Mouse (Mus musculus): ENCODE data around the gene Igf2bp3.
A peak's percentile ranks its signal among the peaks of the same experiment; 100 is the strongest.

Igf2bp3 gene

GRCm38 (mm10) chr6:49176018-49176417 lies 38.7 kb downstream of the Igf2bp3 start:
- no peak for DNase-seq (ENCODE audit: low read depth, low spot score)

DNA sequence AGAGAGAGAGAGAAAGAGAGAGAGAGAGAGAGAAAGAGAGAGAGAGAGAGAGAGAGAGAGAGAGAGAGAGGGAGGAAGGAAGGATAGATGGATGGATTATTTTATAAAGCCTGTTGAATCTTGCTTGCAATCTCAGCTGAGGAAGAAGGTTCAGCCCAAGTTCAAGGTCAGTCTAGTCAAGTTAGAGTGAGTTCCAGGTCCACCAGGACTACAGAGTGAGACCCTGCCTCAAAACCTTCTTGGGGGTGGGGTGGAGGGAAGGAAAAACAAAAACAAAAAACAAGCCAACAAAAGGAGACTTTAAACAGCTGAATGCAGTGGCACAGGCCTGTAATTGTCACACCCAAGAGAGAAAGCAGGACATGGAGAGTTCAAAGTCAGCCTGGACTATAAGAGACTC lies 40.1 kb downstream of the Igf2bp3 start:
- DNase-seq (ENCODE audit: low read depth, low spot score): no peak

DNA sequence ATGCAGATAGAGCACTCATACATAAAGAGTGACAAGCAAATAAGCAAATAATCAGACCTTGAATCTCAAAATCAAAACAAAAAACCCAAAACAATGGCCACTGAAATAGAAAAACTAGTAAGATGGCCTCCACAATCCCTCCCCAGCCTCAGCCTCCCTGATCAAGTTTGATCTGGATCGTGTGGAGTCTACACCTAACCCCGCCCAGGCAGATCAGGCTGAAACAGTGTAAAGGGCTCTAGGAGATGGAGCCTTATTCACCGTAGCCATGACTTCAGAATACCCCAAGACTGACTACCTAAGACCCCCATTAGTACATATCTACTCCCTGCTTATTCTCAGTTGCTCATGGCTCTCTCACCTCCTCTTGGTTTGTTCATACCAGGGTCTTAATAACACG lies 41.1 kb downstream of the Igf2bp3 start:
- DNase-seq (ENCODE audit: low read depth, low spot score): no peak

DNA sequence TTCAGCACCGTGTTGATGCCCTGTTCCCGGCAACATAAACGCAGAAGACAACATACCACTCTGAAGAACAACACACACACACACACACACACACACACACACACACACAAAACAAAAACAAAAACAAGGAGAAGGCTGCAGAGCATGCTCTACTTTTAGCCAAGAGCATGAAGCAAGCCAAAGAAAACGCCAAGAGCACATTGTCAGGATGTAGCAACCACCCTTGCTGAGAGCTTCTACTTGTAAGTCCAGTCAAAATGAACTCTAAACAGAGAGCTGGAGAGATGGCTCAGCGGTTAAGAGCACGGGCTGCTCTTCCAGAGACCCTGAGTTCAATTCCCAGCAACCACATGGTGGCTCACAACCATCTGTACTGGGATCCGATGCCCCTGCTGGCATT lies 41.5 kb downstream of the Igf2bp3 start:
- no peak for DNase-seq (ENCODE audit: low read depth, low spot score)

GRCm38 (mm10) chr6:49171216-49171615 lies 43.5 kb downstream of the Igf2bp3 start:
- DNase-seq (ENCODE audit: low read depth, low spot score): no peak

DNA sequence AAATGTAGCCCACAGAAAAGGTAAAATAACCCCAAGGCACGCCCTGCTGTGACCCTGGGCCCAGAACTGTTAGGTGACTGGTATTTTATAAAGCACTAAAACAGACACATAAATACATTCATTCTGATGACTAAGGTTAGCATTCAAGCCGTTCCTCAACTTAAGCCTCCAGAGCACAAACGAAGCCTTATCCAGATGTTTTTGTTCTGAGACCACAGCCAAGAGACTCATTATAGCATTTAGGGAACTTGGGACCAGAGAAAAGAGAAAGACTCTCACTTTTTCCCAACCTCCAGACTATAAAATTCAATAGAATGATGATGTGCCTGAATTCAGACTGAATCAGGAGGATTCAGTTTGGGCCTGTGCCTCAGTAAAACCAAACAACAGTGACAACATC lies 46.1 kb downstream of the Igf2bp3 start:
- no peak for DNase-seq (ENCODE audit: low read depth, low spot score)

- DNase-seq (ENCODE audit: low read depth, low spot score): no peak
Observed at GRCm38 (mm10) chr6:49167406-49167805, 47.4 kb downstream of the Igf2bp3 start.

DNA sequence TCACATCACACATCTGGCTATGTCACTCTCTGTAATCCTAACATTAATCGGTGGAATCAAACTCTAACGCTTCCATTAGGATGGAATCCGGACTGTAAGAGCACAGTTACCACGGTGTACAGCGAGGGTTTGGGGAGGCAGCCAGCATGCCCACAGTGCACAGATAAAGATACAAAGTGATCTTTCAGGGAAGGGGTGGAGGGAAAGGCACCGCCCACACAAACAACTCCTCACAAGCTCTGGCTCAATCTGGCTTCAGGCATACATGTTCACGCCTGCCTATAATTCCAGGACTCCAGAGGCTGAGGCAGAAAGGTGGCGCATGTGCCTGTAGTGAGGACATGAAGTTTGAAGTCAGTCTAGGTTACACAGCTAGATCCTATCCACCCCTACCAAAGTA lies 48.4 kb downstream of the Igf2bp3 start:
- no peak for DNase-seq (ENCODE audit: low read depth, low spot score)

DNA sequence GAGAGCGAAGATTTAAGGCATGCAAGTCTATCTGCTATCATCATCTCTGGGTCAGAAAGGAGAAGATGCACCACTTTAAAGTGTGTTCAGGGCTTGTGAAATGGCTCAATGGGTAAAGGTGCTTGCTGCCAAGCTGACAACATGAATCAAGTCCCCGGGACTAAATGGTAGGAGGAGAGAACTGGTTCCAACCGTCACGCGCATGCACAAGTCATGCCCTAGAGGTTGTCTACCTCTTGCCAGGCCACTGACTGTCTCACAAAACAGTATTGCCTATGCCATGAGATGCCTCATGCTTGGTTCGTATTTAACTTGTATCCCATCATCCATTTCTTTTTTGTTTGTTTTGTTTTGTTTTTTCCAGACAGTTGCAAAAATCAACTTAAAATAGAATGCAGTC lies 48.9 kb downstream of the Igf2bp3 start:
- no peak for DNase-seq (ENCODE audit: low read depth, low spot score)

DNA sequence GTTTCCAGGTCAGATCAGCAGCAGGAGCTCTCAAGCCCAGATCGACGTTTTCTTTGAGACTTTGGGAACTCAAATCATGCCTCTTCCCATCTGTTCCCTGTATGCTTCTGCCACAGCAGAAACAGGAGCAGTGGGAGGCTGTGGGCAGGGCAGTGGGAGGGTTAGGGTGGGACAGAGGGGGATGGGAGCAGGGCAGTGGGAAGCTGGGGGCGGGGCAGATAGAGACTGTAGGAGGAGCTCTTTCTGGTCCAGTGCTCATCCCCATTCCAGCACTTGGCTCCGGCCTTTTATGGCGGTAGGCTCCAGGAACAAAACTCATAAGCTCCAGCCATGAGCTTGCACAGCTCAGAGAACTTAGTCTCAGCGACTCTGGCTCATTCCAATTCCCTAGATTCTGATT lies 49.7 kb downstream of the Igf2bp3 start:
- DNase-seq (ENCODE audit: low read depth, low spot score): peak; percentile 4

DNA sequence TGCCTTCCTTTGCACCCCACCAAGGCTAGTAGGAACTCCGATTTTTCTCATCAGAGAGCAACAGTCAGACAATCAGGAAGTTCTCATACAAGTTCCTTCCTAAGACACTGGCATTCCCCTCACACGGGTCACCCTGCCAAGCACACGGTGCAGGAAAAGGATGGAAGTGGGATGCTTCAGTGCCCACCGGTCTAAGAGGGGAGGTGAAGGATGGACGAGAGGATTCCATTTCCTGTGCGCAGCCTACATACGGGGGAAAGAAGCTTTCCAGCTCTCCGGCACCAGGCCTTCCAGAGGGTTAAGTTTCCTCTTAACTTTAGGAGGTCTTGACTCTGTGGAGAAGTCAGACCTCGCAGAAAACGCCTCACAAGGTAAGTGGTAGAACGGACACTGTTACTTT lies 50.1 kb downstream of the Igf2bp3 start:
- DNase-seq (ENCODE audit: low read depth, low spot score): no peak

- DNase-seq (ENCODE audit: low read depth, low spot score): no peak
Observed at GRCm38 (mm10) chr6:49159971-49160370, 54.8 kb downstream of the Igf2bp3 start.

- no peak for DNase-seq (ENCODE audit: low read depth, low spot score)
Observed at GRCm38 (mm10) chr6:49156826-49157175, 58.0 kb downstream of the Igf2bp3 start.

GRCm38 (mm10) chr6:49156170-49156825 lies 58.5 kb downstream of the Igf2bp3 start:
- DNase-seq (ENCODE audit: low read depth, low spot score): no peak

- DNase-seq (ENCODE audit: low read depth, low spot score): no peak
Observed at GRCm38 (mm10) chr6:49151465-49151864, 63.3 kb downstream of the Igf2bp3 start.

GRCm38 (mm10) chr6:49150349-49151229 lies 64.2 kb downstream of the Igf2bp3 start:
- DNase-seq (ENCODE audit: low read depth, low spot score): no peak

GRCm38 (mm10) chr6:49149202-49149930 lies 65.4 kb downstream of the Igf2bp3 start:
- DNase-seq (ENCODE audit: low read depth, low spot score): no peak

GRCm38 (mm10) chr6:49148781-49149180 lies 66.0 kb downstream of the Igf2bp3 start:
- no peak for DNase-seq (ENCODE audit: low read depth, low spot score)

DNA sequence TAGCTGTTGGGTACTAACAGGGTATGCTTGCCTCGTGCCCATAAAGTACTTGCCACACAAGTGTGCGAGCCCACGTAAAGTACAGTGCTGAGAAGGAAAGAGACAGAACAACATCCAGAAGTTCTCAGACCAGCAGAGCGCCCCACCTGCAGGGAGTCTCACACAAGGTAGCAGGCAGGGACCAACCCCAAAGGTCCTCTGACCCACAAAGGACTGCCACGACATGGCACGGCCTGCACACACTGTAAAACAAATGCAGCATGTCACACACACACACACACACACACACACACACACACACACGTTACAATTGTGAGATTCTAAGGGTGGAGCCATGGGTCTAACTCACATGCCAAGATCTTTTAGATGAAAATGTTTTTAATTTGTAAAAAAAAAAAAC lies 66.4 kb downstream of the Igf2bp3 start:
- DNase-seq (ENCODE audit: low read depth, low spot score): no peak

GRCm38 (mm10) chr6:49146461-49146860 lies 68.3 kb downstream of the Igf2bp3 start:
- DNase-seq (ENCODE audit: low read depth, low spot score): no peak

- no peak for DNase-seq (ENCODE audit: low read depth, low spot score)
Observed at GRCm38 (mm10) chr6:49142428-49142827, 72.3 kb downstream of the Igf2bp3 start.

DNA sequence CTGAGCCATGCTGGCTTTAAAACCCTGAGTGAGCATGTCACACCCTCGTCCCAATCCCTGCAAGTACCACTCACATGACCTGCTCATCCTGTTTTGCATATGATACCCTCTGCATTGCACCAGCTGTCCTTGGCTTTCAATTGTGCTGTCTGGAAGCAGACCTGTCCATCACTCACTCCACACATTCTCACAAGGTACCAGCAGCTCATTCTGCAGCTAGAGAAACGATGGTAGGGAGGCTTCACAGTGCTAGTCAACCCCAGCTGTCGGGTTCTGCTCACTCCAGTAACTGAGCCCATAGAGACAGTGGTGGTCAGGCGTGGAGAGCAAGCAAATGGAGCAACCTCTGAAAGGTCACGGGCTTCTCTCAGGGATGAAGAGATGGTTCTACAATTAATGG lies 73.6 kb downstream of the Igf2bp3 start:
- DNase-seq (ENCODE audit: low read depth, low spot score): no peak

Data from mesoderm, embryonic 11.5 days (tissue).